11 mouse cellular contexts compared by ENCODE assay signal in genomic region chr1:62777320-62778235, GRCm38 (mm10).
DNase-seq lines count a peak whose midpoint lies in the region; ATAC-seq lines count a peak whose summit lies in the region.
"Had no signal": no experiment of that assay in that cellular context is flagged by ENCODE, and none has a peak within 500 bp of the region (broad histone marks: within the 10 kb centered on the region; RNA-seq: fewer than 3 reads in every experiment).

No protein-coding gene starts in this region.

- H3K4me3 ChIP-seq in heart, embryonic 14.5 days (ENCODE audit: control insufficient read depth in 1 of 2, insufficient read depth in 1 of 2, low read depth in 1 of 2, low read length in 2 of 2), result no peak overlapping the region
- H3K4me3 ChIP-seq in midbrain, embryonic 16.5 days (ENCODE audit: low read depth, low read length), result no peak overlapping the region
- H3K4me3 ChIP-seq in forebrain, embryonic 16.5 days (replicated peaks; ENCODE audit: low read length), result no peak overlapping the region
- H3K4me3 ChIP-seq: liver, embryonic 13.5 days; midbrain, embryonic 12.5 days had no signal

- 36% methylated on average over 17 of the region's 17 CpGs for WGBS in heart, embryonic 14.5 days
- WGBS in midbrain, embryonic 16.5 days, result 67% methylated on average over 17 of the region's 17 CpGs
- 74% methylated on average over 17 of the region's 17 CpGs for WGBS in forebrain, embryonic 16.5 days

- 0 out of 2 replicates have a peak, but pooled peaks cover 2% of the 10 kb centered on the region for H3K36me3 ChIP-seq in heart, embryonic 14.5 days (ENCODE audit: control insufficient read depth, insufficient read depth, low read length)
- no peaks in the 10 kb centered on the region for H3K36me3 ChIP-seq in midbrain, embryonic 16.5 days (ENCODE audit: control insufficient read depth, insufficient read depth, low read length)
- no peaks in the 10 kb centered on the region for H3K36me3 ChIP-seq in forebrain, embryonic 16.5 days (ENCODE audit: control insufficient read depth, insufficient read depth)
- H3K36me3 ChIP-seq: liver, embryonic 13.5 days; midbrain, embryonic 12.5 days had no signal

- H3K4me2 ChIP-seq in heart, embryonic 14.5 days (ENCODE audit: low read length), result peak overlapping the region; percentile 32
- H3K4me2 ChIP-seq in midbrain, embryonic 16.5 days (ENCODE audit: low read length), result no peak overlapping the region
- H3K4me2 ChIP-seq in forebrain, embryonic 16.5 days (ENCODE audit: low read length), result no peak overlapping the region
- H3K4me2 ChIP-seq: liver, embryonic 13.5 days; midbrain, embryonic 12.5 days had no signal

- no peak overlapping the region; the same call in 1 of the 2 replicates for H3K9ac ChIP-seq in heart, embryonic 14.5 days (ENCODE audit: low read length)
- no peak overlapping the region for H3K9ac ChIP-seq in midbrain, embryonic 16.5 days (ENCODE audit: low read depth, low read length)
- H3K9ac ChIP-seq in forebrain, embryonic 16.5 days (replicated peaks; ENCODE audit: low read depth, low read length), result no peak overlapping the region
- H3K9ac ChIP-seq: liver, embryonic 13.5 days; midbrain, embryonic 12.5 days had no signal

- DNase-seq in heart, postnatal 36 days, result no peak
- peak; percentile 45 for DNase-seq in ovary, postnatal 36 days (ENCODE audit: low spot score)
- DNase-seq in ovary, postnatal 14 days (ENCODE audit: low spot score), result no peak
- peak; percentile 87 for DNase-seq in cerebellum, postnatal 10 days
- DNase-seq: layer of hippocampus, adult 9-11 months; liver, embryonic 13.5 days had no signal

- peaks cover 46 to 58% of the 10 kb centered on the region in 2 experiments for H3K4me1 ChIP-seq in heart, embryonic 14.5 days (ENCODE audit: control insufficient read depth in 2 of 2, insufficient read depth in 2 of 2, low read length in 2 of 2)
- peaks cover 12% of the 10 kb centered on the region; the same call in 1 of the 2 replicates for H3K4me1 ChIP-seq in midbrain, embryonic 16.5 days (ENCODE audit: control insufficient read depth, insufficient read depth, low read length)
- peaks cover 12% of the 10 kb centered on the region for H3K4me1 ChIP-seq in forebrain, embryonic 16.5 days (replicated peaks; ENCODE audit: control insufficient read depth, insufficient read depth, low read length)

- H3K27me3 ChIP-seq in heart, embryonic 14.5 days (ENCODE audit: control insufficient read depth, insufficient read depth, low read length), result no peaks in the 10 kb centered on the region
- no peaks in the 10 kb centered on the region for H3K27me3 ChIP-seq in midbrain, embryonic 16.5 days (ENCODE audit: control insufficient read depth, insufficient read depth, low read depth, low read length)
- H3K27me3 ChIP-seq in forebrain, embryonic 16.5 days (replicated peaks; ENCODE audit: control insufficient read depth, insufficient read depth, low read length), result no peaks in the 10 kb centered on the region
- H3K27me3 ChIP-seq: liver, embryonic 13.5 days had no signal

- no peak for ATAC-seq in heart, embryonic 14.5 days (ENCODE audit: insufficient number of reproducible peaks, insufficient read depth, low FRiP score, low read depth)
- ATAC-seq in erythroblast, adult 5-6 weeks (replicated peaks; ENCODE audit: low FRiP score, poor library complexity, severe bottlenecking), result no peak
- no peak for ATAC-seq in midbrain, embryonic 16.5 days
- ATAC-seq in forebrain, embryonic 16.5 days, result no peak

- H3K9me3 ChIP-seq in heart, embryonic 14.5 days (ENCODE audit: control insufficient read depth, low read length), result no peaks in the 10 kb centered on the region
- H3K9me3 ChIP-seq in midbrain, embryonic 16.5 days (replicated peaks; ENCODE audit: control insufficient read depth, low read length, poor library complexity, severe bottlenecking), result no peaks in the 10 kb centered on the region
- no peaks in the 10 kb centered on the region for H3K9me3 ChIP-seq in forebrain, embryonic 16.5 days (ENCODE audit: control insufficient read depth, low read length)
- H3K9me3 ChIP-seq: liver, embryonic 13.5 days; midbrain, embryonic 12.5 days had no signal

- intact Hi-C loops in heart, postnatal 36 days (cut with DNase I), result loop anchor here (5.0 kb wide), 1 partner anchor 40 kb away; no protein-coding TSS in a partner anchor

- peak overlapping the region; percentile 6 to 45 for H3K27ac ChIP-seq in heart, embryonic 14.5 days (replicated peaks in 1 of 2; ENCODE audit: control insufficient read depth in 1 of 2, insufficient read depth in 1 of 2, low read depth in 2 of 2, low read length in 2 of 2)
- H3K27ac ChIP-seq in midbrain, embryonic 16.5 days (ENCODE audit: low read length), result no peak overlapping the region
- H3K27ac ChIP-seq in forebrain, embryonic 16.5 days (ENCODE audit: low read length), result no peak overlapping the region
- H3K27ac ChIP-seq: liver, embryonic 13.5 days; midbrain, embryonic 12.5 days had no signal

Comparison
In these comparisons a context has a peak if more than half of its experiments do, and no peak if none do; other contexts are left out.
1. DNase-seq: peak in ovary, postnatal 36 days (single experiment) and cerebellum, postnatal 10 days (2 of 2); none in heart, postnatal 36 days (0 of 2) and ovary, postnatal 14 days (single experiment).
2. H3K27ac ChIP-seq: peak in heart, embryonic 14.5 days (2 of 2); none in midbrain, embryonic 16.5 days (single experiment) and forebrain, embryonic 16.5 days (single experiment).